Mouse (Mus musculus) monocyte, adult 2 months (primary cell): ENCODE data around the gene Rhox4f.
"Not testable (repeated sequence)": the region's sequence is repeated elsewhere in the genome, so short reads cannot be mapped to it uniquely, and the experiment has no call there.

Experiments
- DNase-seq, 2 experiments: peaks; one replicate each; pipeline ENCODE4 v3.0.0; 2022; ENCODE audit warnings: low spot score in 2 of 2, low read depth in 1 of 2

Gene Rhox4f

GRCm38 (mm10) chrX:37607604-37608003 lies at the start of gene Rhox4f:
TSS of gene Rhox4f (minus strand) at chrX:37607704.
- DNase-seq, result not testable (repeated sequence)

- DNase-seq, result not testable (repeated sequence)
Measured at GRCm38 (mm10) chrX:37651227-37651626, 43.7 kb upstream of the Rhox4f start, which contains the start of gene Rhox4g. TSS of gene Rhox4g (minus strand) at chrX:37651327.

- DNase-seq, result not testable (repeated sequence)
Measured at GRCm38 (mm10) chrX:37643370-37643769, 35.9 kb upstream of the Rhox4f start, which contains the start of gene Rhox2g. TSS of gene Rhox2g (minus strand) at chrX:37643470.

- DNase-seq, result not testable (repeated sequence)
Measured at GRCm38 (mm10) chrX:37628512-37628911, 21.0 kb upstream of the Rhox4f start, which contains the start of gene Rhox3g. TSS of gene Rhox3g (minus strand) at chrX:37628612.

- not testable (repeated sequence) for DNase-seq
Measured at GRCm38 (mm10) chrX:37580692-37581091, 26.8 kb downstream of the Rhox4f start, which contains the start of gene Rhox3f. TSS of gene Rhox3f (plus strand) at chrX:37580992.

- DNase-seq, result not testable (repeated sequence)
Measured at GRCm38 (mm10) chrX:37572638-37573037, 34.9 kb downstream of the Rhox4f start.

- not testable (repeated sequence) for DNase-seq
Measured at GRCm38 (mm10) chrX:37571105-37571504, 36.4 kb downstream of the Rhox4f start, which contains the start of gene Rhox2f. TSS of gene Rhox2f (plus strand) at chrX:37571405.

GRCm38 (mm10) chrX:37557112-37557511 lies 50.4 kb downstream of the Rhox4f start, which contains the start of gene Rhox4e:
TSS of gene Rhox4e (plus strand) at chrX:37557412.
- not testable (repeated sequence) for DNase-seq
